Mouse (Mus musculus): ENCODE data around the gene Hrct1.

Gene Hrct1

GRCm38 (mm10) chr4:43726995-43727394 is at the start of gene Hrct1:
Gene Hrct1, plus strand, starts transcription at chr4:43727188.
- DNase-seq (ENCODE audit: low spot score): peak; percentile 69

GRCm38 (mm10) chr4:43678541-43678940 is 48.4 kb upstream of the Hrct1 start:
- DNase-seq (ENCODE audit: low spot score): no peak

GRCm38 (mm10) chr4:43679416-43680043 is 47.5 kb upstream of the Hrct1 start:
- DNase-seq (ENCODE audit: low spot score): no peak

GRCm38 (mm10) chr4:43690021-43690420 is 37.0 kb upstream of the Hrct1 start:
- no peak for DNase-seq (ENCODE audit: low spot score)

- DNase-seq (ENCODE audit: low spot score): no peak
Observed at GRCm38 (mm10) chr4:43691026-43691425, 36.0 kb upstream of the Hrct1 start.

- peak; percentile 45 for DNase-seq (ENCODE audit: low spot score)
Observed at GRCm38 (mm10) chr4:43693806-43694241, 33.2 kb upstream of the Hrct1 start.

DNA sequence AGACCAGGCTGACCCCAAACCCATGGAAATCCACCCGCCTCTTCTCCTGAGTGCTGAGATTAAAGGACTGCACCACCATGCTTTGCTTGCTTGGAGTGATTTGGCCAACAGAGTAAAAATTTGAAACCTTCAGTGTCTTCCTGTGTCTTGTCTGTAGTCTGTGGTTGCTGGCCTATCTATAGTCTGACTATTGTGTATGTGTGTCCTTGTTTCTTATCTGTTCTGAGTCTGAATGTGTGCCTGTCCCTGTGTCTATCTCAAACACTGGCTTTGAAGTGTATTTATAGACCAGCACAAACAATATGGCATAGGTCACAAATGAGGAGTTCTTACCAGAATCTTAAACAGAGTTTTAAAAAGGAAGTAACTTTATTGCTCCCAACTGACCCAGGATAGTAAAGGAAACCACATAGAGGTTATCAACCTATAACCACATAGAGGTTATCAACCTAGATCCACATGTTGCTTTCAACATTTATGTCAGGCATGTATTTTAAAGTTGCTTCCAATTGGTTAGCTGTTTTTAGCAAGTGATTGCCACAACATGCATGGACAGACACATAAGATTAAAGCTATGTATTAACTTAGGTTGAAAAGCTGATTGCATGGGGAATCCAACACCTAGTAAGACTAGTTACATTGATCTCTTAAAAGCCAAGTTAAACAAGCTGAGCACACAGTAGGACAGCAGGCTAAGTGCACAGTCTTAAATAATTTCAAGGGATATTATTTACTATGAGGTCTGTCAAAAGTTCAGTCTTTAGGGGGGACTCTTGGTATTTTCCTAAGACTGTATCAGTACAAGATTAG is 32.3 kb upstream of the Hrct1 start:
- no peak for DNase-seq (ENCODE audit: low spot score)

DNA sequence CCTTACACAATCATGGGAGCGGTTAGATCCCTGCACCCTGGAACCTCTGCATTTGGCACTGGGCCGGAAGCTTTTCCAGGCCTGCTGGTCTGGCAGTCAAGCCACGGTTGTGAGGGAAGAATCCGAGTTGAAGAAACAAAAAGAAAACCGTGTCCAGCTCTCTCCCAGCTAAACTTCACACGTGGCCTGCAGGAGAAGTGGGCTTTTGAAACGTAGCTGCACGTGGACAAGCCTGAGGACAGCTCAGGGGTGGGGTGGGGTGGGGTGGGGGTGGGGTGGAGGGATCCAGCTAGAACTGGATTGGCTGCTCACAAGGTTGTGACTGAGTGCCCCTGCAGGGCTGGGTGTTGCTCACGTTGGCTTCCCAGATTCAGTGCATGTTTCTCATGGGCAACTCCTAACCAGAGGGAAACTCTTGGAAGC is 31.7 kb upstream of the Hrct1 start:
- DNase-seq (ENCODE audit: low spot score): peak; percentile 50

- DNase-seq (ENCODE audit: low spot score): no peak
Observed at GRCm38 (mm10) chr4:43696561-43696960, 30.4 kb upstream of the Hrct1 start.

- no peak for DNase-seq (ENCODE audit: low spot score)
Observed at GRCm38 (mm10) chr4:43700707-43701106, 26.3 kb upstream of the Hrct1 start, which contains the start of gene Olfr70. Gene Olfr70, minus strand, starts transcription at chr4:43700807.

GRCm38 (mm10) chr4:43703439-43703838 is 23.5 kb upstream of the Hrct1 start:
- DNase-seq (ENCODE audit: low spot score): no peak

GRCm38 (mm10) chr4:43703851-43704250 is 23.1 kb upstream of the Hrct1 start:
- DNase-seq (ENCODE audit: low spot score): no peak

DNA sequence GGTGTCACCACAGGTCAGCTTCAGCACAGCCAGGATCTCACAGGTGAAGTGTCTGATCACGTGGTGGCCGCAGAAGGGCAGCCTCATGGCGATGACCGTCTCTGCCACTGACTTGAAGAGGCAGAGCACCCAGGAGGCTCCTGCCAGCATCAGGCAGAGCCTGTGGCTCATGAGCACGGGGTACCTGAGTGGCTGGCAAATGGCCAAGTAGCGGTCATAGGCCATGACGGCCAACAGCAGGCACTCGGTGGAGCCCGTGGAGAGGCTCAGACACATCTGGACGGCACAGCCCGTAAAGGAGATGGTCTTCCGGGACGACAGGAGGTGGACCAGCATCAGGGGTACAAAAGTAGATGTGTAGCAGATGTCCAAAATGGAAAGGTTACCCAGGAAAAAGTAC is 21.0 kb upstream of the Hrct1 start:
- no peak for DNase-seq (ENCODE audit: low spot score)

DNA sequence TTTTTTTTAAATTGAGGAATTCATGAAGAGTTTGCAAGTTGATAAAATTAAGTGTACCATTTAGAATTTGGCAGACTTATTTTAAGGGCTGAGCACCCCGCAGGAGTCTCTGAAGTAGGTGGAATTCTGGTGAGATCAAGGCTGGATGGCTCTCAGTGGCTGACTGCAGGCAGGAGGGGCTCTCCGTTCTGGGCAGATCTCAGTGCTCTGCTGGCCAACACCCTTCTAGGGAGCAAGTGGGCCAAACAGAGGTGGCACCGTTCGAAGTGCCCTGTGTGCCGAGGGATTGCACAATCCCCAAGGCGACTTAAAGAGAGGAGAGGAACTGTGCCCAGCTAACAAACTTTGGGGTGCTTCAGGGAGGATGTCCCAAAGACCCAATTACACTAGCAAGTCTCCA is 17.1 kb upstream of the Hrct1 start, which contains the start of gene Olfr71:
Gene Olfr71 (minus strand): TSS at position 387 of the 400 bp plus-strand sequence.
- no peak for DNase-seq (ENCODE audit: low spot score)

- peak; percentile 89 for DNase-seq (ENCODE audit: low spot score)
Observed at GRCm38 (mm10) chr4:43711821-43712220, 15.2 kb upstream of the Hrct1 start.

GRCm38 (mm10) chr4:43713652-43714219 is 13.3 kb upstream of the Hrct1 start:
- DNase-seq (ENCODE audit: low spot score): no peak

DNA sequence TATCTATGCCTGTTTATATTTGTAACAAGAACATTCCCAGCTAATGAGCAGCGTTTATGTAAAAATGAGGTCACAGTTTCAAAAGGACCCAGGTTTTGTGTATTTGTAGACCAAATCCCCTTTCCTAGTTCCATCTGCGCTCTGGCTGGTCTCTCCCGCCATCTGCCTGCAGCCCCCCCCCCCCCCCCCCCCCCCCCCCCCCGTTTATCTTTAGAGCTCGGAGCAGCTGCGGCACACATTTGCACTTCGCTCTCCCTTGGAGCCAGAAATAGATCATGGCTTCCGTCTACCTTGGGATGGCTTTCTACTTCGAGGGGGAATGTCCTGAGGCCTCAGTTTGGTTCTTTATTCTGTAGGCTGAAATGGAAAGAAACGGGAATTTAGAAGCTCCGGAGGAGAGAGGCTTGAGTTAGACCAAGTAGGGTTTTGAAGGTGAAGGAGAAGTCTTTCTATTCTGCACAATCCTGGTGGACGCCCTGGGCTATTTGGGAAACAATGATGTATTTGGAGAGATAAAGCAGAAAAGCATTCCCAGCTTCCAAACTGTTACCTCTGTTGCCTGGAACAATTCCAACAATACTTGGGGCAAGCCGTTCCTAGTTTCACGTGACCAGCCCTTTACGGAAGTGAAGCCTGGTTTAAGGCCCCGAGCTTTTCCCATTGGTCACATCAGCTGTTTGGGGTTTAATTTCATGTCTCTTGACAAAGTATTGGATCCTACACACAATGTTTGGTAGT is 6.3 kb upstream of the Hrct1 start:
- no peak for DNase-seq (ENCODE audit: low spot score)

- DNase-seq (ENCODE audit: low spot score): no peak
Observed at GRCm38 (mm10) chr4:43722191-43722590, 4.8 kb upstream of the Hrct1 start.

GRCm38 (mm10) chr4:43724764-43725163 is 2.2 kb upstream of the Hrct1 start:
- peak; percentile 60 for DNase-seq (ENCODE audit: low spot score)

DNA sequence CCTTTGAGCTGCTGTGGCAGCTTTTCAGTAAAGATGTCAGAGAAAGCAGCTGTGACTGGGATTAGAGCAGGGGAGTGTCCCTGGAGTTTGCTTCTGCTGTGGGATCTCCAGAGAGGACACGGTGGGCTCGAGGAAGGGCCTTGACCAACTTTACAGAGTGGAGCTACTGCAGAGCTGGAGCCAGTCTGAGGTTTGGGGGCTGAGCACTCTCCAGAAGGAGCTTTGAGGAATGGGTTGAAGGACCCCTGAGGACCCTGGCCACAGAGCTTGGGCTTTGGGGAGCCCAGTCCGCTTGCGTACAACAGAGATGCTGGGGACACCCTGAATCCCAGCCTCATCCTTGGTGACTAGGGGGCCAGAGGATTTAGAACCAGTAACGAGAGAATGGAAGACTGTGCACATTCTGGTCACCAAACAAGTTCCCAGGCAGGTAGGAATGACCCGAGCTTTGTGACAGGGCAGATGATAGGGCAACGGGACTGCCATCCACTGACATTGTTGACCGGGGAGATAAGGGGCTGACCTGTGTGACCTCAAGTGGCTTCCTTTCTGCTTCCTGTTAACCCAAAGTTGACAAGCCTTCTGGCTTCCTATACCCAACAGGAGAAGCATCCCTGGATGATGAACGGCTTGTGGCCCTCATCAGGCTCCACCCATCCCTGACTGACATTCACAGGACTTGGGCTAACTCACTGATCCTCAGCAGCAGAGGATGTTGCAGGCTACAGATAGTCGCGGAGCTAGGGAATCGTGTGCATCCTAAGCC is 577 bp upstream of the Hrct1 start:
- no peak for DNase-seq (ENCODE audit: low spot score)
